Mouse (Mus musculus) limb, embryonic 15.5 days (tissue): ENCODE measurements around the gene P2ry6. TPM values are rescaled to one million over a fixed set of nuclear protein-coding genes. Genes with fewer than 3 reads are reported as not detected.

Experiments
- ATAC-seq: fragments of 200-750 bp; cut with Nextera tagmentation; 2 replicates; pipeline ENCODE4 v1.8.0; 2017; ENCODE audit warnings: low read depth, moderate TSS enrichment; ENCODE audit not compliant: insufficient number of reproducible peaks, low FRiP score, low TSS enrichment
- H3K27ac ChIP-seq: fragments of 300-500 bp; sonication (generic); 2 replicates; pipeline ENCODE4 v1.5.1; 2015; ENCODE audit warnings: moderate library complexity, mild to moderate bottlenecking, inconsistent platforms
- H3K27me3 ChIP-seq: fragments of 300-500 bp; sonication (generic); 2 replicates; pipeline ENCODE4 v1.6.1; 2015; ENCODE audit warnings: inconsistent platforms
- H3K36me3 ChIP-seq: fragments of 300-500 bp; sonication (generic); 2 replicates; pipeline ENCODE4 v1.6.1; 2015; ENCODE audit warnings: inconsistent platforms
- H3K4me1 ChIP-seq: fragments of 300-500 bp; sonication (generic); 2 replicates; pipeline ENCODE4 v1.6.1; 2015; ENCODE audit warnings: inconsistent platforms
- H3K4me2 ChIP-seq: fragments of 300-500 bp; sonication (generic); 2 replicates; pipeline ENCODE4 v1.6.1; 2015; ENCODE audit warnings: mild to moderate bottlenecking, inconsistent platforms
- H3K4me3 ChIP-seq: fragments of 300-500 bp; sonication (generic); 2 replicates; pipeline ENCODE4 v1.5.1; 2015; ENCODE audit warnings: mild to moderate bottlenecking, inconsistent platforms
- H3K9ac ChIP-seq: fragments of 300-500 bp; sonication (generic); 2 replicates; pipeline ENCODE4 v1.6.1; 2015; ENCODE audit warnings: inconsistent platforms
- H3K9me3 ChIP-seq: fragments of 300-500 bp; sonication (generic); 2 replicates; pipeline ENCODE4 v1.6.1; 2016; ENCODE audit warnings: inconsistent platforms
- WGBS: fragments of 180-500 bp; shearing (Covaris S2); methylation state at CpG from one replicate; pipeline ENCODE4 v1.1.7; 2015; 5-methylcytosine and 5-hydroxymethylcytosine counted together
- polyA plus RNA-seq: library from polyadenylated mRNA; unstranded; fragments of >200 nt; fragmentation: Nextera tagmentation; extraction: Ambion mirVana; gene quantifications from 2 replicates; pipeline ENCODE4 v1.2.1, GENCODE M21; 2015

The P2ry6 gene
- polyA plus RNA-seq, 1 experiment from 2014 or later: 6.0 TPM

- H3K4me1 ChIP-seq: peaks cover 14% of the 10 kb centered on the region
- H3K4me2 ChIP-seq: 0 out of 2 replicates have a peak overlapping the region, but pooled peaks have one; percentile 19
- H3K27me3 ChIP-seq: no peaks in the 10 kb centered on the region
- no peaks in the 10 kb centered on the region for H3K9me3 ChIP-seq
- H3K9ac ChIP-seq: no peak overlapping the region
- no peaks in the 10 kb centered on the region for H3K36me3 ChIP-seq
- H3K4me3 ChIP-seq: no peak overlapping the region
- H3K27ac ChIP-seq: 0 out of 2 replicates have a peak overlapping the region, but pooled peaks have one; percentile 27
- peak; percentile 22; the same call in 1 of the 2 replicates for ATAC-seq
- 34% methylated on average over 21 of the region's 21 CpGs for WGBS
Observed at GRCm38 (mm10) chr7:100984452-100985395, 10.3 kb upstream of the P2ry6 start.

- Histone ChIP-seq H3K27me3 (peaks cover 4% of the 10 kb centered on the region), H3K4me1 (peaks cover 16% of the 10 kb centered on the region), H3K4me3 (no peak overlapping the region), H3K4me2 (no peak overlapping the region), H3K27ac (peak overlapping the region; percentile 69), H3K9me3 (no peaks in the 10 kb centered on the region), H3K9ac (no peak overlapping the region), H3K36me3 (no peaks in the 10 kb centered on the region)
- 21% methylated on average over 2 of the region's 2 CpGs for WGBS
- peak; percentile 62 for ATAC-seq
Observed at GRCm38 (mm10) chr7:100979175-100979574, 4.7 kb upstream of the P2ry6 start.

- WGBS: 84% methylated on average over 5 of the region's 5 CpGs
- Histone ChIP-seq H3K9ac (no peak overlapping the region), H3K4me1 (peaks cover 18% of the 10 kb centered on the region), H3K4me2 (no peak overlapping the region), H3K9me3 (no peaks in the 10 kb centered on the region), H3K27me3 (peaks cover 14% of the 10 kb centered on the region), H3K4me3 (no peak overlapping the region), H3K36me3 (no peaks in the 10 kb centered on the region), H3K27ac (no peak overlapping the region)
- ATAC-seq: no peak
Observed at GRCm38 (mm10) chr7:100978171-100978570, 3.7 kb upstream of the P2ry6 start.

- Histone ChIP-seq H3K9ac (no peak overlapping the region), H3K4me1 (peaks cover 16% of the 10 kb centered on the region), H3K27me3 (peaks cover 19% of the 10 kb centered on the region), H3K4me3 (no peak overlapping the region), H3K9me3 (no peaks in the 10 kb centered on the region), H3K4me2 (no peak overlapping the region), H3K36me3 (no peaks in the 10 kb centered on the region), H3K27ac (no peak overlapping the region)
- 54% methylated on average over 3 of the region's 3 CpGs for WGBS
- ATAC-seq: no peak
Observed at GRCm38 (mm10) chr7:100972875-100973274, 1.6 kb downstream of the P2ry6 start.

- H3K27me3 ChIP-seq: peaks cover 14% of the 10 kb centered on the region
- no peak overlapping the region for H3K9ac ChIP-seq
- no peaks in the 10 kb centered on the region for H3K9me3 ChIP-seq
- no peak overlapping the region for H3K4me2 ChIP-seq
- 72% methylated on average over 10 of the region's 10 CpGs for WGBS
- no peaks in the 10 kb centered on the region for H3K36me3 ChIP-seq
- H3K4me3 ChIP-seq: no peak overlapping the region
- ATAC-seq: no peak
- no peak overlapping the region for H3K27ac ChIP-seq
- peaks cover 10% of the 10 kb centered on the region for H3K4me1 ChIP-seq
Observed at GRCm38 (mm10) chr7:100968874-100969659, 5.4 kb downstream of the P2ry6 start.

GRCm38 (mm10) chr7:100968376-100968775 lies 6.1 kb downstream of the P2ry6 start:
- H3K4me1 ChIP-seq: peaks cover 9% of the 10 kb centered on the region; the same call in 1 of the 2 replicates
- no peak overlapping the region for H3K9ac ChIP-seq
- H3K27ac ChIP-seq: no peak overlapping the region
- H3K27me3 ChIP-seq: peaks cover 7% of the 10 kb centered on the region
- H3K9me3 ChIP-seq: no peaks in the 10 kb centered on the region
- no peak overlapping the region for H3K4me2 ChIP-seq
- no peak for ATAC-seq
- no peak overlapping the region for H3K4me3 ChIP-seq
- 80% methylated on average over 6 of the region's 6 CpGs for WGBS
- no peaks in the 10 kb centered on the region for H3K36me3 ChIP-seq

- Histone ChIP-seq H3K4me3 (no peak overlapping the region), H3K9me3 (no peaks in the 10 kb centered on the region), H3K9ac (no peak overlapping the region), H3K27me3 (peaks cover 2% of the 10 kb centered on the region), H3K4me2 (no peak overlapping the region), H3K36me3 (no peaks in the 10 kb centered on the region), H3K27ac (no peak overlapping the region), H3K4me1 (peaks cover 9% of the 10 kb centered on the region; the same call in 1 of the 2 replicates)
- no peak for ATAC-seq
- 73% methylated on average over 9 of the region's 9 CpGs for WGBS
Observed at GRCm38 (mm10) chr7:100967850-100968249, 6.6 kb downstream of the P2ry6 start.

- Histone ChIP-seq H3K4me1 (peaks cover 9% of the 10 kb centered on the region; the same call in 1 of the 2 replicates), H3K9me3 (no peaks in the 10 kb centered on the region), H3K27ac (no peak overlapping the region), H3K9ac (no peak overlapping the region), H3K4me2 (no peak overlapping the region), H3K4me3 (no peak overlapping the region), H3K27me3 (no peaks in the 10 kb centered on the region), H3K36me3 (no peaks in the 10 kb centered on the region)
- no peak for ATAC-seq
- 81% methylated on average over 7 of the region's 7 CpGs for WGBS
Observed at GRCm38 (mm10) chr7:100966014-100966413, 8.4 kb downstream of the P2ry6 start.

GRCm38 (mm10) chr7:100965079-100965478 lies 9.4 kb downstream of the P2ry6 start:
- no peaks in the 10 kb centered on the region for H3K27me3 ChIP-seq
- H3K4me3 ChIP-seq: no peak overlapping the region
- H3K36me3 ChIP-seq: no peaks in the 10 kb centered on the region
- no peaks in the 10 kb centered on the region for H3K9me3 ChIP-seq
- 13% methylated on average over 4 of the region's 4 CpGs for WGBS
- no peak for ATAC-seq
- no peak overlapping the region for H3K27ac ChIP-seq
- H3K4me1 ChIP-seq: peaks cover 3% of the 10 kb centered on the region; the same call in 1 of the 2 replicates
- H3K9ac ChIP-seq: no peak overlapping the region
- H3K4me2 ChIP-seq: no peak overlapping the region

GRCm38 (mm10) chr7:100964242-100964641 lies 10.2 kb downstream of the P2ry6 start:
- no peak for ATAC-seq
- Histone ChIP-seq H3K4me2 (no peak overlapping the region), H3K36me3 (no peaks in the 10 kb centered on the region), H3K9ac (no peak overlapping the region), H3K27ac (no peak overlapping the region), H3K9me3 (no peaks in the 10 kb centered on the region), H3K4me1 (no peaks in the 10 kb centered on the region), H3K4me3 (no peak overlapping the region), H3K27me3 (no peaks in the 10 kb centered on the region)
- WGBS: 71% methylated on average over 6 of the region's 6 CpGs

- WGBS: 61% methylated on average over 8 of the region's 8 CpGs
- no peak for ATAC-seq
Observed at GRCm38 (mm10) chr7:100963381-100963780, 11.1 kb downstream of the P2ry6 start.

GRCm38 (mm10) chr7:100961146-100961545 lies 13.3 kb downstream of the P2ry6 start:
- H3K9me3 ChIP-seq: no peaks in the 10 kb centered on the region
- H3K27me3 ChIP-seq: no peaks in the 10 kb centered on the region
- H3K9ac ChIP-seq: no peak overlapping the region
- ATAC-seq: no peak
- no peaks in the 10 kb centered on the region for H3K4me1 ChIP-seq
- H3K4me3 ChIP-seq: no peak overlapping the region
- no peak overlapping the region for H3K4me2 ChIP-seq
- H3K36me3 ChIP-seq: no peaks in the 10 kb centered on the region
- 71% methylated on average over 7 of the region's 7 CpGs for WGBS
- H3K27ac ChIP-seq: no peak overlapping the region

More at GRCm38 (mm10) chr7:100963381-100963780, 11.1 kb downstream of the P2ry6 start:
- Histone ChIP-seq H3K36me3 (no peaks in the 10 kb centered on the region), H3K27ac (no peak overlapping the region), H3K9me3 (no peaks in the 10 kb centered on the region), H3K9ac (no peak overlapping the region), H3K4me1 (no peaks in the 10 kb centered on the region), H3K27me3 (no peaks in the 10 kb centered on the region), H3K4me3 (no peak overlapping the region), H3K4me2 (no peak overlapping the region)
